Mouse (Mus musculus): Measurements from ENCODE around the gene Eva1c. TPM values are rescaled to one million over a fixed set of nuclear protein-coding genes. Genes with fewer than 3 reads are reported as not detected.

Gene Eva1c
- total and polyA plus RNA-seq, 2 experiments from 2014 or later, result 1.7 to 11.4 TPM

GRCm38 (mm10) chr16:90927446-90927845 is 100.9 kb downstream of the Eva1c start:
- H3K4me3 ChIP-seq (ENCODE audit: low read depth, low read length), result no peak overlapping the region
- no peak overlapping the region for H3K27ac ChIP-seq (ENCODE audit: low read depth)
- DNase-seq (ENCODE audit: low spot score), result no peak
- no peak overlapping the region for H3K9ac ChIP-seq (replicated peaks; ENCODE audit: low read depth, low read length)
- H3K4me2 ChIP-seq (ENCODE audit: low read depth, low read length), result no peak overlapping the region
- 77% methylated on average over 4 of the region's 4 CpGs for WGBS
- TF ChIP-seq EP300 (IDR thresholded peaks at IDR 0.05; ENCODE audit: low read depth) (no peak), CTCF (IDR thresholded peaks at IDR 0.05; ENCODE audit: low read depth) (no peak)
- no peaks in the 10 kb centered on the region for H3K27me3 ChIP-seq (ENCODE audit: control insufficient read depth, insufficient read depth, low read length)
- H3K4me1 ChIP-seq (ENCODE audit: control insufficient read depth, insufficient read depth), result peaks cover 7% of the 10 kb centered on the region; the same call in 1 of the 2 replicates
- no peak for ATAC-seq (ENCODE audit: insufficient read depth, low read depth)
- H3K9me3 ChIP-seq (replicated peaks; ENCODE audit: control insufficient read depth, low read length), result no peaks in the 10 kb centered on the region
- peaks cover 18% of the 10 kb centered on the region; the same call in 1 of the 2 replicates for H3K36me3 ChIP-seq (replicated peaks; ENCODE audit: control insufficient read depth, insufficient read depth, low read length)

- Histone ChIP-seq H3K36me3 (replicated peaks; ENCODE audit: control insufficient read depth, insufficient read depth, low read length) (peaks cover 22% of the 10 kb centered on the region), H3K4me1 (ENCODE audit: control insufficient read depth, insufficient read depth) (no peaks in the 10 kb centered on the region), H3K27ac (ENCODE audit: low read depth) (peak overlapping the region; percentile 85), H3K4me2 (ENCODE audit: low read depth, low read length) (peak overlapping the region; percentile 94), H3K9ac (replicated peaks; ENCODE audit: low read depth, low read length) (peak overlapping the region; percentile 77), H3K9me3 (replicated peaks; ENCODE audit: control insufficient read depth, low read length) (no peaks in the 10 kb centered on the region), H3K27me3 (ENCODE audit: control insufficient read depth, insufficient read depth, low read length) (no peaks in the 10 kb centered on the region), H3K4me3 (ENCODE audit: low read depth, low read length) (peak overlapping the region; percentile 87)
- no peak for TF ChIP-seq EP300 (IDR thresholded peaks at IDR 0.05; ENCODE audit: low read depth)
- no peak for TF ChIP-seq CTCF (IDR thresholded peaks at IDR 0.05; ENCODE audit: low read depth)
- ATAC-seq (ENCODE audit: insufficient read depth, low read depth) (no peak), DNase-seq (ENCODE audit: low spot score) (no peak)
- WGBS, result 21% methylated on average over 13 of the region's 13 CpGs
Observed at GRCm38 (mm10) chr16:90933534-90934176, 107.1 kb downstream of the Eva1c start.

- no peak for DNase-seq (ENCODE audit: low spot score)
- peaks cover 18% of the 10 kb centered on the region for H3K36me3 ChIP-seq (replicated peaks; ENCODE audit: control insufficient read depth, insufficient read depth, low read length)
- ATAC-seq (ENCODE audit: insufficient read depth, low read depth), result peak; percentile 50
Observed at GRCm38 (mm10) chr16:90934193-90934686, 107.7 kb downstream of the Eva1c start.

GRCm38 (mm10) chr16:90934687-90935328 is 108.3 kb downstream of the Eva1c start, which contains the start of gene Cfap298:
TSS of gene Cfap298 (minus strand) at chr16:90935114.
- peak within 1 kb of the TSS; percentile 87 for H3K4me3 ChIP-seq (ENCODE audit: low read depth, low read length)
- H3K9ac ChIP-seq (replicated peaks; ENCODE audit: low read depth, low read length), result peak within 1 kb of the TSS; percentile 77
- H3K4me1 ChIP-seq (ENCODE audit: control insufficient read depth, insufficient read depth), result no peaks in the 10 kb centered on the region
- WGBS, result under 1% methylated on average over 55 of the region's 56 CpGs
- no peaks in the 10 kb centered on the region for H3K9me3 ChIP-seq (replicated peaks; ENCODE audit: control insufficient read depth, low read length)
- H3K36me3 ChIP-seq (replicated peaks; ENCODE audit: control insufficient read depth, insufficient read depth, low read length), result peaks cover 18% of the 10 kb centered on the region
- H3K27me3 ChIP-seq (ENCODE audit: control insufficient read depth, insufficient read depth, low read length), result no peaks in the 10 kb centered on the region
- peak; percentile 95 for DNase-seq (ENCODE audit: low spot score)
- peak; percentile 72; the same call in 1 of the 2 replicates for TF ChIP-seq EP300 (IDR thresholded peaks at IDR 0.05; ENCODE audit: low read depth)
- peak; percentile 5; the same call in 1 of the 2 replicates for TF ChIP-seq CTCF (IDR thresholded peaks at IDR 0.05; ENCODE audit: low read depth)
- ATAC-seq (ENCODE audit: insufficient read depth, low read depth), result peak; percentile 97
- peak within 1 kb of the TSS; percentile 94 for H3K4me2 ChIP-seq (ENCODE audit: low read depth, low read length)
- peak within 1 kb of the TSS; percentile 85 for H3K27ac ChIP-seq (ENCODE audit: low read depth)

More at GRCm38 (mm10) chr16:90934193-90934686, 107.7 kb downstream of the Eva1c start:
- no peaks in the 10 kb centered on the region for H3K4me1 ChIP-seq (ENCODE audit: control insufficient read depth, insufficient read depth)
- no peaks in the 10 kb centered on the region for H3K9me3 ChIP-seq (replicated peaks; ENCODE audit: control insufficient read depth, low read length)
- under 1% methylated on average over 38 of the region's 38 CpGs for WGBS
- TF ChIP-seq CTCF (IDR thresholded peaks at IDR 0.05; ENCODE audit: low read depth), result no peak; the same call in 1 of the 2 replicates
- TF ChIP-seq EP300 (IDR thresholded peaks at IDR 0.05; ENCODE audit: low read depth), result no peak
- H3K4me3 ChIP-seq (ENCODE audit: low read depth, low read length), result peak overlapping the region; percentile 87
- no peaks in the 10 kb centered on the region for H3K27me3 ChIP-seq (ENCODE audit: control insufficient read depth, insufficient read depth, low read length)
- peak overlapping the region; percentile 94 for H3K4me2 ChIP-seq (ENCODE audit: low read depth, low read length)
- H3K27ac ChIP-seq (ENCODE audit: low read depth), result peak overlapping the region; percentile 85
- peak overlapping the region; percentile 77 for H3K9ac ChIP-seq (replicated peaks; ENCODE audit: low read depth, low read length)

- no peaks in the 10 kb centered on the region for H3K9me3 ChIP-seq (replicated peaks; ENCODE audit: control insufficient read depth, low read length)
- no peak overlapping the region for H3K4me2 ChIP-seq (ENCODE audit: low read depth, low read length)
- DNase-seq (ENCODE audit: low spot score) (no peak), ATAC-seq (ENCODE audit: insufficient read depth, low read depth) (no peak)
- TF ChIP-seq CTCF (IDR thresholded peaks at IDR 0.05; ENCODE audit: low read depth), result no peak
- no peak for TF ChIP-seq EP300 (IDR thresholded peaks at IDR 0.05; ENCODE audit: low read depth)
- no peak overlapping the region for H3K9ac ChIP-seq (replicated peaks; ENCODE audit: low read depth, low read length)
- H3K36me3 ChIP-seq (replicated peaks; ENCODE audit: control insufficient read depth, insufficient read depth, low read length), result peaks cover 57% of the 10 kb centered on the region
- H3K27me3 ChIP-seq (ENCODE audit: control insufficient read depth, insufficient read depth, low read length), result no peaks in the 10 kb centered on the region
- no peak overlapping the region for H3K27ac ChIP-seq (ENCODE audit: low read depth)
- WGBS, result 93% methylated on average over 7 of the region's 7 CpGs
- no peaks in the 10 kb centered on the region for H3K4me1 ChIP-seq (ENCODE audit: control insufficient read depth, insufficient read depth)
- no peak overlapping the region for H3K4me3 ChIP-seq (ENCODE audit: low read depth, low read length)
Observed at GRCm38 (mm10) chr16:90941246-90941645, 114.7 kb downstream of the Eva1c start.
